Mouse (Mus musculus) embryonic fibroblast, embryonic 13.5 days (primary cell): Measurements from ENCODE around the gene Prr12. TPM values are rescaled to one million over a fixed set of nuclear protein-coding genes. Genes with fewer than 3 reads are reported as not detected.
"Not testable (repeated sequence)": the region's sequence is repeated elsewhere in the genome, so short reads cannot be mapped to it uniquely, and the experiment has no call there.

Experiments
- H3K27ac ChIP-seq: 2 replicates; pipeline ENCODE4 v1.5.1; 2012; ENCODE audit warnings: low read length, control low read depth, inconsistent platforms; ENCODE audit not compliant: insufficient read depth
- H3K4me1 ChIP-seq: 2 replicates; pipeline ENCODE4 v1.6.1; 2011; ENCODE audit warnings: low read length; ENCODE audit not compliant: control insufficient read depth, insufficient read depth
- H3K4me3 ChIP-seq: 2 replicates; pipeline ENCODE4 v1.5.1; 2011; ENCODE audit warnings: mild to moderate bottlenecking, control low read depth, low read length; ENCODE audit not compliant: insufficient read depth
- CTCF ChIP-seq: IDR thresholded peaks from 2 replicates; pipeline ENCODE4 v1.5.1; 2011; ENCODE audit warnings: mild to moderate bottlenecking, control low read depth, low read length, moderate library complexity, borderline replicate concordance; ENCODE audit not compliant: insufficient read depth
- POLR2A ChIP-seq: IDR thresholded peaks from 2 replicates; pipeline ENCODE4 v1.6.1; 2011; ENCODE audit warnings: low read depth, mild to moderate bottlenecking, control low read depth, low read length, moderate library complexity
- polyA plus RNA-seq: library from polyadenylated mRNA; stranded (reverse); fragments of >200 nt; gene quantifications from 2 replicates; pipeline ENCODE4 v1.2.4, GENCODE M21; 2011; ENCODE audit warnings: low read depth; ENCODE audit not compliant: missing spikeins, insufficient read length

Gene Prr12
- polyA plus RNA-seq, 1 experiment = 15.4 TPM

DNA sequence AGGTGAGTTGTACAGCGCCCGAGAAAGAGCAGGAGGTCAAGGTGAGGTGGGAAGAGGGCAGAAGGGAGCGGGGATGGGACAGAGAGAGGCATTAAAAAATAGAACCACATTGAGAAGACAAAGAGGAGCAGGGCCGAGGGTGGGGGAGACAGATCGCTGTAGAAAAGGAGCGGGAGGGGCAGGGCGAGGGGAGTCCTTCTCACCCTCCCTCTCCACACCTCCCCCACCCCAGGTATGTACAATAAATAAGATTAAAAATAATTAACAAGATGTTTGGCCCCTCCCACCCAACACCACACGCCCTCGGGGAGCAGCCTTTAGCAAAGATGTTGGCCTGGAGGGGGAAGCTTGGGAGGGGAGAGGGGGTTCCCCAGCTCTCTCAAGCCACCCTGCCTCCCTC, 24.9 kb downstream of the Prr12 start:
- Histone ChIP-seq H3K4me3 (no peak overlapping the region), H3K4me1 (no peaks in the 10 kb centered on the region; the same call in 1 of the 2 replicates), H3K27ac (no peak overlapping the region)
- no peak for TF ChIP-seq CTCF
- TF ChIP-seq POLR2A = no peak

DNA sequence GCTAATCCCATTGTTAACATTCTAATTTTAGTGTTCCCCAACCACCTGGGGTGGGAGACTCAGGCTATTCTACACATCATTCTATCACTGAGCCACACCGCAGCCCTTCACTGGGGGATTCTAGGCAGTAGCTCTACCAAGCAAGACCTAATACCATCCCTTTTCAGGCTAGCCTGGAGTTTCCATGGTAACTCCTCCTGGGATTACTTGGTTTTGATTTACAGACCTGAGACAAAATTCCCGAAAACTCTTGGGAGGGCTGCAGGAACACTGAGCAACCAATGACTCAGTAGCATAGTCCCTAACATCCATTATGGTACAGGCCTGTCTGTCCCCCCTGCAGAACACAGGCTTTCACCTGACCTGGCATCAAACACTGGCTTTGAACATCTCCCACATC, 26.4 kb downstream of the Prr12 start:
- H3K4me3 ChIP-seq = no peak overlapping the region
- no peaks in the 10 kb centered on the region; the same call in 1 of the 2 replicates for H3K4me1 ChIP-seq
- H3K27ac ChIP-seq = no peak overlapping the region
- no peak for TF ChIP-seq CTCF
- no peak for TF ChIP-seq POLR2A

DNA sequence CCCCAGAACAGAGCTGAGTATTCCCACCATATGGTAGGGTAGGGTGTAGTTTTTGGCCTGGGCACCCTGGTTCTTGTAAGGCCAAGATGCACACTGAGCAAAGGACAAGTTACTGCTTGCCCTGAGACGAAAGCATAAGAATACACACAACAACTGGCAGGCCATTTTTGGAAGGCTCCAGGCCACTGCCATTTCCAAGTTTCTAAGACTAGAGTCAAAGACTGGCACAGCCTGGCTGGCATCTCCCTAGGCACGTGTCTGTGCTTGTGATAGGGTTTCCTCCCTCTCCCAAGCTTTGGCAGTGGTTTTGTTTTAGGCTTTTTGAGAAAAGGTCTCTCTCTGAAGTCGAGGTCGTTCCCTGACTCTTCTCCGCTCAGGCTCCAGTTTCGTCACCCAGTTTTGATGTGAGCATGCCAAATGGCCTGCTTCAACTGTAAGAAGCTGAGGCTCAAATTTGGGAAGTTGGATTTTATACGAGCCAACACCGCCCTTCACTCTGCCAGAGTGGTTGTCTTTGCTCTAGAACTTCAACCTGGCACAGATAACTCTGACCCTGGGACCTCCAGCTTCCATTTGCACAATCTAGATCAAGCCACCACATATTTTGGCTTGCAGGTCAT, 27.0 kb downstream of the Prr12 start:
- no peak overlapping the region for H3K27ac ChIP-seq
- no peaks in the 10 kb centered on the region; the same call in 1 of the 2 replicates for H3K4me1 ChIP-seq
- H3K4me3 ChIP-seq = no peak overlapping the region
- no peak for TF ChIP-seq POLR2A
- no peak for TF ChIP-seq CTCF

- Histone ChIP-seq H3K4me3 (no peak overlapping the region), H3K4me1 (no peaks in the 10 kb centered on the region; the same call in 1 of the 2 replicates), H3K27ac (no peak overlapping the region)
- TF ChIP-seq CTCF = no peak
- TF ChIP-seq POLR2A = 0 out of 2 replicates have a peak, but pooled peaks have one; percentile 32
These were observed 28.1 kb downstream of the Prr12 start for GRCm38 (mm10) chr7:45024281-45025248.

GRCm38 (mm10) chr7:45023711-45024110, 29.0 kb downstream of the Prr12 start:
- not testable (repeated sequence) for H3K27ac ChIP-seq, H3K4me1 ChIP-seq, H3K4me3 ChIP-seq

- TF ChIP-seq CTCF (no peak), POLR2A (no peak)
- Histone ChIP-seq H3K4me3 (no peak overlapping the region), H3K27ac (no peak overlapping the region), H3K4me1 (no peaks in the 10 kb centered on the region)
These were observed 32.5 kb downstream of the Prr12 start for GRCm38 (mm10) chr7:45020225-45020624.

GRCm38 (mm10) chr7:45019031-45019571, 33.6 kb downstream of the Prr12 start:
- TF ChIP-seq POLR2A = peak; percentile 86
- TF ChIP-seq CTCF = no peak
- Histone ChIP-seq H3K4me3 (peak overlapping the region; percentile 75), H3K27ac (peak overlapping the region; percentile 94), H3K4me1 (no peaks in the 10 kb centered on the region)

DNA sequence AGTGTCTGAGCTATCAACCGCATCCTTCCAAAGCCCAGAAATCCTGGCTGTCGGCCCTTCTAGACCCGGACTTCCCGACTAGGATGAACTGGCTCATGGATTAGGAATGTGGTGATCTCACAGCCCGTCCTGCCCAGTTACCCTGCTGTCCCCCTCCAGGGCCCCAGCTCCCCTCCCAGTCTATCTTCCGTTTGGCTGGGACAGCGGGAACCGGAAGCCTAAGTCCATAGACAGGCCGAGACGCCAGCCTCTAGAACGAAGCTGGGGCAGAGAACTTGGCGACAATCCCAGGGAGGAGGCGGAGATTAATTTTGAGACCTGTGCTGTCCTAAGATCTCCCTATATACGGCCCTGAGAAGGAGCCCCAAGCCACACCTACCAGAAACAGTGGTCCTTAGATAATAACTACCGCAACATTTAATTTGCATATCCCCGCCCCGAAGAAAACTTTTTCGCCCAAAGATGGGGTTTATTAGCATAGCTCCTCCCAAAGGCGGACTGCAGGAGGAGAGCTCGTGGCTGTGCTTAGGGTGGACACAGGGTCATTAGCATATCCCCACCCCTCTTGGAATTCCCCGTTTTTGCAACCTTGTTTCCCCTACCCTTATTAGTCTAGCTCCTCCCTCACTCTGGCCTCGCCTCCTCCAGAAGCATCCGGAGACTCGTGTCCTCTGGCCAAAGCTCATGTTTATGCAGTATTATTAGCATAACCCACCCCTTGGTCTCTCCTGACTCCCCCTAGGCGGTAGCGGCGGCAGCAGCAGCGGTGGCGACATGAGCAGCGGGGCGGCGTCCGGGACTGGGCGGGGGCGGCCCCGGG, 35.2 kb downstream of the Prr12 start, which contains the start of gene Rras:
TSS of gene Rras (plus strand) at position 720 of the 820 bp plus-strand sequence.
- H3K4me1 ChIP-seq = no peaks in the 10 kb centered on the region
- H3K27ac ChIP-seq = peak within 1 kb of the TSS; percentile 99
- TF ChIP-seq POLR2A = peak; percentile 87
- no peak for TF ChIP-seq CTCF
- peak within 1 kb of the TSS; percentile 75 for H3K4me3 ChIP-seq

- H3K4me3 ChIP-seq = peak overlapping the region; percentile 53
- no peak for TF ChIP-seq CTCF
- TF ChIP-seq POLR2A = no peak
- H3K27ac ChIP-seq = peak overlapping the region; percentile 99
- no peaks in the 10 kb centered on the region for H3K4me1 ChIP-seq
These were observed 35.9 kb downstream of the Prr12 start for GRCm38 (mm10) chr7:45016761-45017160.
